Mouse (Mus musculus) limb, embryonic 11.5 days (tissue): ENCODE measurements at regions not wholly inside any gene's neighbourhood (a gene's known extent, or its start where the extent isn't known, plus 50 kb on each side); places are given as distances from the start of the nearest gene placed in this dataset.

Source experiments
- ATAC-seq: fragments of 200-750 bp; cut with Nextera tagmentation; 2 replicates; pipeline ENCODE4 v1.8.0; 2017; ENCODE audit warnings: low read depth; ENCODE audit not compliant: insufficient number of reproducible peaks, low FRiP score, low TSS enrichment
- DNase-seq: peaks from one replicate; pipeline ENCODE4 v3.0.0-alpha.2; 2015; ENCODE audit warnings: low spot score
- H3K27ac ChIP-seq: fragments of 300-500 bp; sonication (generic); replicated peaks from 2 replicates; pipeline ENCODE4 v1.5.1; 2014; ENCODE audit warnings: low read depth, mild to moderate bottlenecking, low read length
- H3K27me3 ChIP-seq: fragments of 300-500 bp; sonication (generic); 2 replicates; pipeline ENCODE4 v1.6.1; 2014; ENCODE audit warnings: mild to moderate bottlenecking, low read length, mixed read lengths; ENCODE audit not compliant: control insufficient read depth, insufficient read depth
- H3K36me3 ChIP-seq: fragments of 300-500 bp; sonication (generic); 2 replicates; pipeline ENCODE4 v1.6.1; 2014; ENCODE audit warnings: mild to moderate bottlenecking, low read length, moderate library complexity, mixed read lengths; ENCODE audit not compliant: control insufficient read depth, insufficient read depth
- H3K4me1 ChIP-seq: fragments of 300-500 bp; sonication (generic); 2 replicates; pipeline ENCODE4 v1.6.1; 2014; ENCODE audit warnings: low read length, mixed read lengths; ENCODE audit not compliant: control insufficient read depth, insufficient read depth
- H3K4me2 ChIP-seq: fragments of 300-500 bp; sonication (generic); 2 replicates; pipeline ENCODE4 v1.6.1; 2014; ENCODE audit warnings: low read depth, mild to moderate bottlenecking, moderate library complexity; ENCODE audit not compliant: severe bottlenecking
- H3K4me3 ChIP-seq: fragments of 300-500 bp; sonication (generic); 2 replicates; pipeline ENCODE4 v1.5.1; 2014; ENCODE audit warnings: low read depth, low read length
- H3K9ac ChIP-seq: fragments of 300-500 bp; sonication (generic); 2 replicates; pipeline ENCODE4 v1.6.1; 2014; ENCODE audit warnings: mild to moderate bottlenecking, low read length
- H3K9me3 ChIP-seq: fragments of 300-500 bp; sonication (generic); 2 replicates; pipeline ENCODE4 v1.6.1; 2016; ENCODE audit warnings: low read length; ENCODE audit not compliant: control insufficient read depth
- WGBS: fragments of 180-500 bp; shearing (Covaris S2); extraction: QIAGEN DNeasy Blood & Tissue Kit; methylation state at CpG from one replicate; pipeline ENCODE4 v1.1.7; 2014; 5-methylcytosine and 5-hydroxymethylcytosine counted together

- no peaks in the 10 kb centered on the region for H3K4me1 ChIP-seq
- DNase-seq = no peak
- H3K4me2 ChIP-seq = no peak overlapping the region
- no peak for ATAC-seq
- H3K9me3 ChIP-seq = no peaks in the 10 kb centered on the region
- H3K9ac ChIP-seq = no peak overlapping the region
- H3K36me3 ChIP-seq = no peaks in the 10 kb centered on the region
- 36% methylated on average over 5 of the region's 5 CpGs for WGBS
- H3K4me3 ChIP-seq = no peak overlapping the region
- no peak overlapping the region for H3K27ac ChIP-seq
- H3K27me3 ChIP-seq = no peaks in the 10 kb centered on the region
Measured at GRCm38 (mm10) chr6:133904501-133904900, 50.9 kb upstream of the Kap start.

DNA sequence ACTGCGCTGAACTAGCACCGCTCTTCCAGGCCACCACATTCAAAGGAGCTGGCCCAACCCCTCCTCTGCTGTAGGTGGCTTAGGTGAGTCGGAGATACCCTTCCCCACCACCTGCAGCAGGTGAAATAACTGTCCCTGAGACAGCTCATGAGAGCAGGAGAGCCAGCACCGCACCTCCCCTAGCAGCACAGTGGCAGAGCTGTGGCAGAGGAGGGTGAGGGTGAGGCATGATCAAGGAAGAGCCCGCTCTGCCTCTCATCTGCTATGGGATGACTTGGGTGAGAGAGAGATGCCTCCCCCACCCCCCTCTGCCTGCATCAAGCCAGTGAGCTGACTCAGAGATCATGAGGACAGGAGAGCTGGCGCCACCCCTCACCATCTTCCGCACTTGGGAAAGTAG is 81.1 kb upstream of the Kap start:
- H3K4me2 ChIP-seq = no peak overlapping the region
- no peaks in the 10 kb centered on the region for H3K27me3 ChIP-seq
- 87% methylated on average over 7 of the region's 7 CpGs for WGBS
- no peaks in the 10 kb centered on the region for H3K36me3 ChIP-seq
- ATAC-seq (peak; percentile 36; the same call in 1 of the 2 replicates), DNase-seq (no peak)
- H3K4me1 ChIP-seq = no peaks in the 10 kb centered on the region
- H3K4me3 ChIP-seq = no peak overlapping the region
- no peak overlapping the region for H3K9ac ChIP-seq
- H3K9me3 ChIP-seq = no peaks in the 10 kb centered on the region
- no peak overlapping the region for H3K27ac ChIP-seq

DNA sequence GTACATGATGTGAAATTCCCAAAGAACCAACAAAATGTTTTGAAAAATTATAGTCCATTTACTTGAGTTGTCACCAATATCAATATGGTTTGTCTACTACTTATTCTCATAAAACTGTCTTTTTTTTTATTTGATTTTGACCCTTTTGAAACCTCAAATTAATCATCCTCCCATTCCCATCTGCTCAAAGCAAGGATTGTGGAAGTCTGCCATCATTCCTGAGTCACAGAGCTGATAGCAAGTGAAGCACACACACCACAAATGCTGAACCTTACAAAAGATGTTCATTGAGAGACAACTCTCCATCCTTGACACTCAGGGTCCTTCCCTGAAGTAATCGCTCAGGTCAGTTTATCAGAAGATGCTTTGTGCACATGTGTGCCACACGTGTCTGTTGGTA is 82.1 kb upstream of the Kap start:
- H3K27me3 ChIP-seq = no peaks in the 10 kb centered on the region
- H3K4me1 ChIP-seq = no peaks in the 10 kb centered on the region
- H3K27ac ChIP-seq = no peak overlapping the region
- H3K9me3 ChIP-seq = no peaks in the 10 kb centered on the region
- no peak overlapping the region for H3K9ac ChIP-seq
- DNase-seq = no peak
- H3K36me3 ChIP-seq = no peaks in the 10 kb centered on the region
- WGBS = 92% methylated on average over 2 of the region's 2 CpGs
- no peak overlapping the region for H3K4me2 ChIP-seq
- no peak for ATAC-seq
- H3K4me3 ChIP-seq = no peak overlapping the region

DNA sequence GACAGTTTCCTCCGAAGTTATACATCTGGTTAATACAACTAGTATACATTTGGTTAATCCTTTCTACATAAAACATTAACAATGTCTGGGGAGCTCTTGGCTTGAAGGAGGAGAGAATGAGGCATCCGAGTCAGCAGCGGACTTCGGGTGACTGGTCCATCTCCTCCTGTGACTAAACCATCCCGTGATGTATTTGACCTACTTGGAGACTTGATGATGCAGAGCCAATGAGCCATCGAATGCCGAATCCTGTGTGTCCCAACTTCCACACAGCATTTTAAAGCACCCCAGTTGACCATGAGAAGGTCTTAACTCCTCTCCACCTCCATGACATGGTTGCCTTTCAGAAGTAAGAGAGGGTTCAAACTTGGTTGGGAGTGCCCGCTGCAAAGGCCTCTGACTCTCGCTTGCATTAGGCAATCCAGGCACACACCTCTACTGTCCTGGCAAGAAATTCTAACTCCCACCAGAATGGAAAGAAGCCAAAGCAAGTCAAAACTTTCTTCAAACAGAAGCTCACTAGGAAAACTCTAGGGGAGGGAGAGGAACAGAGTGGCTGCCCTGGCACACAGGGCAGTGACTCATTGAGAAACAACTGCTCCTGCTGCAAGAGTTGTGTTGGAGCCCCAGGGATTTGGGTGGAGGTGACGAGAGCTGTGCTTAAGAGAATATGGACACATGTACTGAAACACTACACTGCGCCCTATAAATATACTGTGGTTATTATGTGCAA is 75.4 kb upstream of the Etv6 start:
- 84% methylated on average over 11 of the region's 11 CpGs for WGBS
- Histone ChIP-seq H3K27me3 (no peaks in the 10 kb centered on the region), H3K4me3 (no peak overlapping the region), H3K4me2 (no peak overlapping the region), H3K4me1 (no peaks in the 10 kb centered on the region), H3K27ac (no peak overlapping the region), H3K9ac (no peak overlapping the region), H3K36me3 (no peaks in the 10 kb centered on the region), H3K9me3 (no peaks in the 10 kb centered on the region)
- no peak for ATAC-seq
- peak; percentile 13 for DNase-seq

DNA sequence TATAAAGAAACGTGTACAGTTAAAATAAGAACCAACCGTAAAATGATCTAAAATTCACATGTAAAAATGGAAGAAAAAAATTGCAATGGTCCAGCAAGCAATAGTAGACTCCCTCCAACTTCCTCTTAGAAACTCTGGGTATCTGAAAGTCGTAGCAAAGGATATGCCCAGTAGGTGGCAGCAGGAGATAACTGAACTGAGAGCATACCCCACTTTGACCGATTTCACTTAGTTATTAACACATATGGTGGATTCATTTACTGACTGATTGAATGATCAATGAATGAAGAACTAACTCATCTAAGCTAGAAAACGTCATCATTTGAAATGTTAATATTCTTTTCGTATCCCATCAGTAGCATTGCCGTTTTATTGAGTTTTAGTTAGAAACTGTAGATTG is 74.8 kb upstream of the Etv6 start:
- H3K4me2 ChIP-seq = no peak overlapping the region
- no peak; the same call in 1 of the 2 replicates for ATAC-seq
- H3K27me3 ChIP-seq = no peaks in the 10 kb centered on the region
- 27% methylated on average over 7 of the region's 7 CpGs for WGBS
- no peak overlapping the region for H3K4me3 ChIP-seq
- H3K27ac ChIP-seq = no peak overlapping the region
- no peak overlapping the region for H3K9ac ChIP-seq
- DNase-seq = peak; percentile 78
- no peaks in the 10 kb centered on the region for H3K4me1 ChIP-seq
- no peaks in the 10 kb centered on the region for H3K36me3 ChIP-seq
- H3K9me3 ChIP-seq = no peaks in the 10 kb centered on the region

GRCm38 (mm10) chr6:133962641-133963040 is 72.9 kb upstream of the Etv6 start:
- 63% methylated on average over 5 of the region's 5 CpGs for WGBS
- Histone ChIP-seq H3K4me3 (no peak overlapping the region), H3K27me3 (no peaks in the 10 kb centered on the region), H3K27ac (no peak overlapping the region), H3K36me3 (no peaks in the 10 kb centered on the region), H3K4me2 (no peak overlapping the region), H3K9me3 (no peaks in the 10 kb centered on the region), H3K9ac (no peak overlapping the region), H3K4me1 (no peaks in the 10 kb centered on the region)
- no peak for DNase-seq
- no peak for ATAC-seq

GRCm38 (mm10) chr6:133963264-133963663 is 72.2 kb upstream of the Etv6 start:
- WGBS = 88% methylated on average over 6 of the region's 6 CpGs
- Histone ChIP-seq H3K4me3 (no peak overlapping the region), H3K36me3 (no peaks in the 10 kb centered on the region), H3K9ac (no peak overlapping the region), H3K9me3 (no peaks in the 10 kb centered on the region), H3K27me3 (no peaks in the 10 kb centered on the region), H3K27ac (no peak overlapping the region), H3K4me1 (no peaks in the 10 kb centered on the region), H3K4me2 (no peak overlapping the region)
- no peak for ATAC-seq
- no peak for DNase-seq

- Histone ChIP-seq H3K27ac (no peak overlapping the region), H3K9ac (no peak overlapping the region), H3K4me1 (no peaks in the 10 kb centered on the region), H3K4me2 (no peak overlapping the region), H3K27me3 (no peaks in the 10 kb centered on the region), H3K36me3 (no peaks in the 10 kb centered on the region), H3K4me3 (no peak overlapping the region), H3K9me3 (no peaks in the 10 kb centered on the region)
- ATAC-seq (no peak), DNase-seq (no peak)
- 86% methylated on average over 3 of the region's 3 CpGs for WGBS
Measured at GRCm38 (mm10) chr6:133967286-133967685, 68.2 kb upstream of the Etv6 start.
